Mouse (Mus musculus) G1E (cell line): ENCODE data around the gene Lmntd1. TPM values are rescaled to one million over a fixed set of nuclear protein-coding genes. Genes with fewer than 3 reads are reported as not detected.

Source experiments
- ATAC-seq: 2 replicates; pipeline ENCODE4 v1.8.0; 2016; ENCODE audit warnings: mild to moderate bottlenecking; ENCODE audit not compliant: insufficient number of reproducible peaks, poor library complexity, low FRiP score, severe bottlenecking; ENCODE audit errors: extremely low read depth
- DNase-seq: peaks from one replicate; pipeline ENCODE4 v3.0.0; 2012; ENCODE audit warnings: low spot score
- H3K27me3 ChIP-seq: 2 replicates; pipeline ENCODE4 v1.6.1; 2012; ENCODE audit warnings: mild to moderate bottlenecking, low read length, inconsistent platforms; ENCODE audit not compliant: insufficient read depth
- H3K36me3 ChIP-seq: replicated peaks from 2 replicates; pipeline ENCODE3; 2012; ENCODE audit warnings: mild to moderate bottlenecking, inconsistent platforms
- H3K4me1 ChIP-seq: 2 replicates; pipeline ENCODE4 v1.6.1; 2012; ENCODE audit warnings: low read depth, low read length, inconsistent platforms, mixed read lengths; ENCODE audit not compliant: insufficient read depth
- H3K4me3 ChIP-seq: 2 replicates; pipeline ENCODE4 v1.5.1; 2012; ENCODE audit warnings: low read depth, mild to moderate bottlenecking, inconsistent platforms, low read length, moderate library complexity, mixed read lengths
- H3K9me3 ChIP-seq: replicated peaks from 2 replicates; pipeline ENCODE4 v1.6.1; 2012; ENCODE audit warnings: inconsistent platforms
- CTCF ChIP-seq: IDR thresholded peaks from 2 replicates; pipeline ENCODE4 v1.5.1; 2012; ENCODE audit warnings: low read depth, low read length, inconsistent platforms, mixed read lengths
- GATA1 ChIP-seq: IDR thresholded peaks from 2 replicates; pipeline ENCODE4 v1.6.1; 2012; ENCODE audit warnings: borderline replicate concordance, low read length, inconsistent platforms, mixed read lengths
- GATA2 ChIP-seq: IDR thresholded peaks from 2 replicates; pipeline ENCODE4 v1.6.1; 2012; ENCODE audit warnings: low read depth, low read length, inconsistent platforms, borderline replicate concordance
- POLR2AphosphoS5 ChIP-seq: IDR thresholded peaks from 2 replicates; pipeline ENCODE4 v1.6.1; 2012; ENCODE audit warnings: low read depth, low read length, inconsistent platforms; ENCODE audit not compliant: insufficient replicate concordance
- TAL1 ChIP-seq: conservative IDR thresholded peaks from 2 replicates; pipeline ENCODE4 v1.6.1; 2012; ENCODE audit warnings: low read depth, low read length, inconsistent platforms, mixed read lengths
- polyA plus RNA-seq: library from polyadenylated mRNA; stranded (reverse); fragments of >175 nt; gene quantifications from 2 replicates; pipeline ENCODE4 v1.2.3, GENCODE M21; 2012
- total RNA-seq, 2 experiments: library from RNA; stranded (forward) in 1 of 2; stranded (reverse) in 1 of 2; fragments of 200-1000 nt in 1 of 2; fragments of >200 nt in 1 of 2; fragmentation: Nextera tagmentation in 1 of 2; gene quantifications; 2 replicates each; pipeline ENCODE4 v1.2.3; 2014 to 2017

Lmntd1 gene
- total and polyA plus RNA-seq, 3 experiments: 0.22 TPM; not detected in 2

DNA sequence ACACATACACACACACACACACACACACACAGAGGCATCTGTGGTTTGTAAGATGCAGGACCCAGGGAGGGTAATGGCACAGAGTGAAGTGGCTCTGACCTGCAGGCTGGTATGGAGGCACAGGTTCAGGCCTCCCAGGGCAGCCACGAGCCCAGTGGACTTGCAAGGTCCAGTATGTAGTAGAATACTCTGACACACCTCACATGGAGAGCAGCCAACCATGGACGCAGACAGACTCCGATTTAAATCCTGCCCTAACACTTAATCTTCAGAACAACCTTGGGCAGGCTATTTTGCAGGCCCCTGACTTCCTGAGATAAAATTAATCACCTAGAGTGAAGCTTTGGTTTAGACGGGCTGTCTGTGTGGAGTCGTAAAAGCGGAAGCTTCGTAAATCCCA is 20.1 kb downstream of the Lmntd1 start:
- H3K4me3 ChIP-seq: no peak overlapping the region
- peaks cover 66% of the 10 kb centered on the region for H3K9me3 ChIP-seq
- TF ChIP-seq GATA1 (no peak), TAL1 (no peak), POLR2AphosphoS5 (no peak), CTCF (no peak), GATA2 (no peak)
- H3K36me3 ChIP-seq: no peaks in the 10 kb centered on the region
- DNase-seq (no peak), ATAC-seq (no peak)
- H3K4me1 ChIP-seq: no peaks in the 10 kb centered on the region
- H3K27me3 ChIP-seq: no peaks in the 10 kb centered on the region

DNA sequence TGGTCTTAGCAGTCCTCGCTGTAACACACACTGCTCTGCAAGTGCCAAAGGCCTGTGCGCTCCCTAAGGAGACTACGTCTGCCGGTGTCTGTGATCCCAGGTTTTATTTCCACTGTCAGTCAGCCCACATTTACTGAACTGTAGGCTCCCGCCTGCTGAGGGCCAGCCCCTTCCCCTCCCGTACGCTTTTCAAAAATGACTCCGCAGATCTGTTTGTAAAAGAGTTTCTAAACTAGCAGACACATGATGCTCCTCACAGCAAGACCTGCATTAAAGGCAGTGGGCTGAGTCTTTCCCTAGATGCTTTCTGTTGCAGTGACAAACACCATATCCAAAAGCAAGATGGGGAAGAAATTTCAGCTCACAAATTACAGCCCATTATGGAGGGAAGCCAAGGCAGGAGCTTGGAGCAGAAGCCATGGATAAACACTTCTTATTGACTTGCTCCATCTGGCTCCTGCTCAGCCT is 21.6 kb downstream of the Lmntd1 start:
- Histone ChIP-seq H3K4me3 (no peak overlapping the region), H3K36me3 (no peaks in the 10 kb centered on the region), H3K4me1 (no peaks in the 10 kb centered on the region), H3K27me3 (no peaks in the 10 kb centered on the region), H3K9me3 (peaks cover 64% of the 10 kb centered on the region)
- DNase-seq: no peak
- TF ChIP-seq CTCF (no peak), GATA1 (no peak), POLR2AphosphoS5 (no peak), TAL1 (no peak), GATA2 (no peak)
- ATAC-seq: no peak

DNA sequence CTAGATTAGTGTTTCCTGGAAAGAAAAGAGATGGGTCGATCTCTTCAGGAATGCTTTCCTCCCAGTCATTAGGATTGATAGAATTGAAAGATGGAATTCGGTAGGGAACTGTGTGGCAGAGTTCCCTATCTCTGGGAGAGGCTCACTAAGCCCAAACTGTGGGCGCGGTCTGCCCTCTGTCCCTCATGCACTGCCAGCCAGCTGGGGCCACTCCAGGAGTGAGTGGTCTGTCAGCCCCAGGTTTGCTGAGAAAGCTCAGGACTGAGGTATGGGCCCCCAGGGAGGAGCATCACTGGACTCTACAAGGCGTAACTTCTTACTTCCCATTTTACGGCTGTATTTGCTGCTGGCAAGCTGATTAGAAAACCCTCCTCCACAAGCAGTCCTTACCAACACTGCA is 22.1 kb downstream of the Lmntd1 start:
- no peaks in the 10 kb centered on the region for H3K27me3 ChIP-seq
- no peak for DNase-seq
- H3K36me3 ChIP-seq: no peaks in the 10 kb centered on the region
- no peak for TF ChIP-seq GATA1
- no peak for TF ChIP-seq POLR2AphosphoS5
- no peak for TF ChIP-seq GATA2
- TF ChIP-seq CTCF: no peak
- TF ChIP-seq TAL1: no peak
- peaks cover 65% of the 10 kb centered on the region for H3K9me3 ChIP-seq
- no peak overlapping the region for H3K4me3 ChIP-seq
- ATAC-seq: no peak
- H3K4me1 ChIP-seq: no peaks in the 10 kb centered on the region

DNA sequence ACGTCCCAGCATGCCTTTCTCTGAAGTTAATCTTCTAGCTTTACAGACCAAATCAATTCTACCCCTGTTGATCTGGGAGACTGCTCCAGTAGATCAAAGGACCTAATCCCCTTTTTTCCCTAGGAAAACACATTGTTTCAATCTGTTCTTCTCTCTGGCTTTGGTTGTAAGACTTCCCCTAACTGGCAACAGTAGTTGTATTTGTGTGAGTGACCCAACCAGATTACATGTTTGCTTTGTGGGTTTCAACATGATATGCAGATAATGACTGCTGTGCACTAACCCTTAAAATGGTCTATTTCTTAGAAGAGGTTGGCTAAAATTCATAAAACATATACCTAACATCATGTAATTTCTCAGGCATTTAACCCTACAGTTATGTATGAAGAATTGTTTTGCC is 22.5 kb downstream of the Lmntd1 start:
- H3K36me3 ChIP-seq: no peaks in the 10 kb centered on the region
- H3K4me1 ChIP-seq: no peaks in the 10 kb centered on the region
- H3K9me3 ChIP-seq: peaks cover 65% of the 10 kb centered on the region
- DNase-seq (no peak), ATAC-seq (no peak)
- TF ChIP-seq CTCF (no peak), GATA1 (no peak), TAL1 (no peak), POLR2AphosphoS5 (no peak), GATA2 (no peak)
- no peaks in the 10 kb centered on the region for H3K27me3 ChIP-seq
- no peak overlapping the region for H3K4me3 ChIP-seq

DNA sequence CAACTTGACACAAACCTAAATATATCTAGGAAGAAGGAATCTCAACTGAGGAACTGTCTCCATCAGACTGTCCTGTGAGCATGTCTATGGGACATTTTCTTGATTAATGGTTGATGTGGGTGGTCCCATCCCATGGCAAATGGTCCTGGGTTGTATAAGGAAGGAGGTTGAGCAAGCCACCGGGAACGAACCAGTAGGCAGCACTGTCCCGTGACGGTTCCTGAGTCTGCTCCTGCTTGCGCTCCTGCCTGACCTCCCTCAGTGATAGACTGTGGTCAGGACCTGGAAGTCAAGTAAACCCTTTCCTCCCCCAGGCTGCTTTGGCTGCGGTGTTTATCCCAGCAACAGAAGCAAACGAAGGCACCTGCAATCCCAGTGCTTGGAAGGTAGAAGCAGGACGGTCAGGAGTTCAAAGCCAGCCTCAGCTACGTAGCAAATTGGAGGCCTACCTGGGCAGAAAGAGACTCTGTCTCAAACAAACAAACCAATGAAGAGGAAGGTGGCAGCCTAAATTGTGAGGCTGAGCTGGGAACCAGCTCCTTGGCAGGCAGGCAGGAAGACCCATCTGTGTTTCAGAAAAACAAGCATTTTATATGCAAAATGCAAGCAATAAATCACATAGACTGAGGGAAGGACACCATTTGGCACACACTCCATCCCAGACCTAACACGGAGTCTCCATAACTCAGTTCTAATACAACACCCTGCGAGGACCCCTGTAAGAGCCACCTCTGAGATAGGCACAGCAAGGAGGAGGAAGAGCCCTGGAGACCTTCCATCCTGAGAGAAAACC is 23.4 kb downstream of the Lmntd1 start:
- Histone ChIP-seq H3K36me3 (no peaks in the 10 kb centered on the region), H3K9me3 (peaks cover 63% of the 10 kb centered on the region), H3K27me3 (no peaks in the 10 kb centered on the region), H3K4me3 (no peak overlapping the region), H3K4me1 (no peaks in the 10 kb centered on the region)
- ATAC-seq (no peak), DNase-seq (no peak)
- TF ChIP-seq POLR2AphosphoS5 (no peak), CTCF (no peak), GATA2 (no peak), TAL1 (no peak), GATA1 (no peak)

DNA sequence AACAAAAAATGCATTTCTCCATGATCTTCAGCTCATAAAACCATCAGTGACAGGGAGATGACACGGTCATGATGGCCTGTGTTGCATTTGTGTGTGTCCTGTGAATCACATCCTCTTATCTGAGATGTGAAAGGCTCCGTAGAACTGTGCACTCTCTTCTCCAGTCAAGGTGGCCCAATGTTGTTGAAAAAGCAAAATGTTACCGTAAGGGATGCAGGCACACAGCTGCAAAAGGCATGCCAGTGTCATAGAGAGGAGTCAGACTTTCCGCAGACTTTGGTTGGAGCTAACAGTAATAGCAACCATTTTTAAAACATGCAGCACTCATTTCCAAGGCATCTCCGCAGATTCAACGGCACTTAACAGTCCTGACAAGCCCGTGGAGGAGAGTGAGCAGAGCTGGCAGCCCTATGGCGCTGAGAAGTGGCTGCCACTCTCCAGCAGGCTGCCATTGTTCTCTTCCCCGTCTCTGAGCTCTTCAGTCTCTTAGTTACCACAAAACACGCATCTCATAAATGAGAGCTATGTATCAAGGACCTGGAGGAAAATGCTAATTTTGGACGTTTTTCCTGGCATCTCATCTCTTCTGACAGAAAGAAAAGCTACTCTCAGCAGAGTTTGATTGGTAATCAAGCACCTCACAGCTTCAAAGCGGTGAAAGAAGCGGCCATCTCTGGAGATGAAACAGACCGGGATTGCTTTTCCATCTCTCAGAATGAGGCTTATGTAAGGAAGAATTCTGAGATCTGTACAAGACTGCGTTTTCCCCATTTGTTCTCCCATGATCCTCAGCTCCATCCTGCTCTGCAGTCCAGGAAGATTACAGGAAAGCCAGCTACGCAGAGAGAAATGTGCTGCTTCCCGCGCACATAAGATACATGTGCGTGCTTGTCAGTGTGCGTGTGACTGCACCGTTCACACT is 28.8 kb downstream of the Lmntd1 start:
- no peaks in the 10 kb centered on the region for H3K36me3 ChIP-seq
- peaks cover 68% of the 10 kb centered on the region for H3K9me3 ChIP-seq
- no peaks in the 10 kb centered on the region for H3K27me3 ChIP-seq
- TF ChIP-seq CTCF (no peak), GATA1 (no peak), TAL1 (no peak), POLR2AphosphoS5 (no peak), GATA2 (no peak)
- H3K4me1 ChIP-seq: no peaks in the 10 kb centered on the region
- no peak overlapping the region for H3K4me3 ChIP-seq
- DNase-seq: no peak
- no peak for ATAC-seq
